ENCODE assay signal across 15 mouse cellular contexts in genomic region chr2:85490396-85490795, GRCm38 (mm10). TPM values are rescaled to one million over a fixed set of nuclear protein-coding genes. Genes with fewer than 3 reads are reported as not detected.
DNase-seq lines count a peak whose midpoint lies in the region.
"Had no signal": no experiment of that assay in that cellular context is flagged by ENCODE, and none has a peak within 500 bp of the region (broad histone marks: within the 10 kb centered on the region; RNA-seq: fewer than 3 reads in every experiment).

No protein-coding gene starts in this region.

- peak; percentile 33 to 81 for DNase-seq in adrenal gland, adult (ENCODE audit: inconsistent age in 2 of 2, low spot score in 1 of 2)
- no peak for DNase-seq in adrenal gland, postnatal 10 days
- peak; percentile 35 for DNase-seq in adrenal gland, adult 8-10 months
- DNase-seq in adrenal gland, adult 18-20 months (ENCODE audit: low spot score in 2 of 2): no peak
- peak; percentile 5 to 16 for DNase-seq in adrenal gland, postnatal 36 days
- DNase-seq: B cell, adult 2 months; cerebellum, adult 11 months; cerebellum, adult 18-20 months; cerebellum, adult 8-10 months; cerebellum, adult 9-11 months; cerebellum, postnatal 14 days; cerebellum, postnatal 36 days; embryo, embryonic 11 days had no signal

RNA-seq across cellular contexts. Expression of gene 4833423E24Rik, which starts 28.4 kb away (rescaled TPM):
- under 1 TPM; 0.15 to 0.24 TPM for total RNA-seq in adrenal gland, postnatal 10 days (2021)
- under 1 TPM; 0.26 to 0.66 (median 0.48) TPM for total RNA-seq in adrenal gland, adult 8-10 months (2022)
- total RNA-seq in adrenal gland, adult 18-20 months (2021): under 1 TPM; 0.13 to 0.20 TPM
- under 1 TPM; 0.26 to 0.33 TPM for total RNA-seq in adrenal gland, postnatal 36 days (2021)
- total RNA-seq: CH12.LX; common myeloid progenitor, adult 5-6 weeks had no signal

RNA-seq across cellular contexts. Expression of gene Olfr995, which starts 47.0 kb away (rescaled TPM):
- not detected for total RNA-seq in adrenal gland, postnatal 10 days (2021)
- not detected for total RNA-seq in adrenal gland, adult 8-10 months (2022)
- total RNA-seq in adrenal gland, adult 18-20 months (2021): not detected
- total RNA-seq in adrenal gland, postnatal 36 days (2021): not detected
- total RNA-seq: CH12.LX; common myeloid progenitor, adult 5-6 weeks had no signal

RNA-seq across cellular contexts. Expression of gene Olfr994, which starts 54.1 kb away (rescaled TPM):
- not detected for total RNA-seq in adrenal gland, postnatal 10 days (2021)
- total RNA-seq in adrenal gland, adult 8-10 months (2022): not detected
- total RNA-seq in adrenal gland, adult 18-20 months (2021): not detected
- not detected for total RNA-seq in adrenal gland, postnatal 36 days (2021)
- total RNA-seq: CH12.LX; common myeloid progenitor, adult 5-6 weeks had no signal

Comparison
In these comparisons a context has a peak if more than half of its experiments do, and no peak if none do; other contexts are left out.
1. DNase-seq: peak in adrenal gland, adult (2 of 2), adrenal gland, adult 8-10 months (single experiment) and adrenal gland, postnatal 36 days (2 of 2); none in adrenal gland, postnatal 10 days (single experiment) and adrenal gland, adult 18-20 months (0 of 2).